Mouse (Mus musculus) NIH3T3 (cell line): ENCODE results near the gene Dnmt3l.
A peak's percentile ranks its signal among the peaks of the same experiment; 100 is the strongest.
"Not testable (repeated sequence)": the region's sequence is repeated elsewhere in the genome, so short reads cannot be mapped to it uniquely, and the experiment has no call there.

ENCODE experiments used
- DNase-seq: peaks from one replicate; pipeline ENCODE4 v3.0.0-alpha.2; 2012; ENCODE audit warnings: low read depth

The Dnmt3l gene

DNA sequence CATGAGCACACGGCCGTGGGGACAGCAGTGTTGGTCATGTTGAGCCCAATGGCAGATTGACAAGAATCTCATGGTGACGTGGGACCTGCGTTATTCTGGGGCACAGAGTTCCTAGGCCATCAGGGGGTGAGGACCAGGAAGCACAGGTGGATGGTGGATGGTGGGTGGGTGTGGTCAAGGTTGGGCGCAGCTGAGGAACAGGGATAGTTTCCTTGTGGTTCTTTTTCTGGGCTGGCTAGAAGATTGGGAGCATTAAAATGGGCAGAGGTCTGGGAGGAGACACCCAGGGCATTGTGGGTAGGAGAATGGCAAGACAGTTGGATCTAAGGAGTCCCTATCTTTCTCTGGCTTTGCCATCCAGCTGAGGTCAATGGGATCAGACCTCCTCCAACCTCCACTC is at the start of gene Dnmt3l:
Dnmt3l (plus strand) TSS at position 301 of the 400 bp plus-strand sequence.
- DNase-seq: no peak

DNA sequence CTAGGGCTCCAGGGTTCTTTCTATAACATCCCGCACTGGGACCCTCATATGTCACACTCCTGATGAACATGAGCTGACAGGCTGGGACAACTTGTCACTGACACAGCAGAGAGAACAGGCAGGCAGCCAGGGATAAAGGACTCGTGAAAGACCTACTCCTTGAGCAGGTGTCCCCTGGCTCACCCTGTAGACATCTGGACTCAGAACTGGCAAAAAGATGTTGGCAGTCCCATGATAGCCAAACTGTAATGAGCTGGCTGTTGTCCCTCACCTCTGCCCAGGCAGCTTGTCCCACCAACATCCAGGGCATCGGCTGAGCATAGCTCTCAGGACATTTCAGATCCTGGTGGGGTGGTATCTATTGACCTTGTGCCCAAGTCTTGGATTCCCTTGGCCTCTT is 46.1 kb upstream of the Dnmt3l start:
- DNase-seq: no peak

DNA sequence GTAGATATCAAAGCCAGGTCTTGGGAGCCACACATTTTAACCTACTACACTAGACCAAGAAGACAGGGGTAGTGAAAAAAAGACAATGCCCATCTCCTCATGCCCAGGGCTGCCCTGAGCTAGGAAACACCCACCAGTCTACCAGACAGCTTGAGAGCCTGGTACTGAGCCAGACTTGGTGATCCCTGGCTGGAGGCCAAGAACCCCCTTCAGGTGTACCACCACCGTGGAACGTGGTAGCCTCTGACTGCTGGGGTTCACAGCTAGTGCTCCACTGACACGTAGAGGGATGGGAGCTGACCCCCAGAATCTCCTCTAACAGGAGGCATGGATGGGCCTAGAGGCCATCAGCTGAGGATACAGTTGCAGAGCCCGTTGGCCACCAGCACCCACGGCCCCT is 41.5 kb upstream of the Dnmt3l start:
- no peak for DNase-seq

DNA sequence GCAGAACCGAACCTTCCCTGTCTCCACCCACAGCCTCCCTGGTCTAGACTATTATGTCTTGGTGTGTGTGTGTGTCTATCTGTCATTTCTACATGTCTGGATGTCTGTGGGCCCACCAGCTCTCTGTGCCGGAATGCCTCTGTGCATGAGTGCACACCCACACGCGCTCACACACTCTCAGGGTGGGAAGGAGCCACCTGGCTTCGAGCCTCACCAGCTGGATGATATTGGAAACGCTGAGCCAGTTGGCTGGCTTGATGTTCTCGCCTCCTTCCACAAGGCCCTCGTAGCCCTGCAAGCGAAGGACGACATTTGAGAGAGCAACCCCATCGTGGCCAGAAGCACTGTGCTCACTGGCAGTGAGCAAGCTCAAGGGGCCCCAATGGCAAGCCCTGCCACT is 40.0 kb upstream of the Dnmt3l start:
- no peak for DNase-seq

DNA sequence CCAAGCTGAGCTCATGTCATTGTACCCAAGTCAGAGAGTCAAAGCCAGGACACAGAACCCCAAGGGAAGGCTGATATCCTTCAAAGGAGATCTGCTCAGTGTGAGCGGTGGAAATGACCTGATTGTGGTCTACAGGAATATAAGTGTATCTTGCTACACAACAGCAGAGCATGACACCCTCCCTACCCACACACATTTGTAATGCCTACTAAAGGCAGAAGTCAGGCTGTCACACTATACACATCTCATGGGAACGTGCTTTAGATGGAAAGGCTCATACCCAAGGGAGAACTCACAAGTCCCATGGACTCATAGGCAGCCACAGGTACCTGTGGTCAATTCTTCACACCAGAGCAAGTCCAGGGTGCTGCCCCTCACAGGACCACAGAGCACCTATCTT is 39.4 kb upstream of the Dnmt3l start:
- DNase-seq: no peak

DNA sequence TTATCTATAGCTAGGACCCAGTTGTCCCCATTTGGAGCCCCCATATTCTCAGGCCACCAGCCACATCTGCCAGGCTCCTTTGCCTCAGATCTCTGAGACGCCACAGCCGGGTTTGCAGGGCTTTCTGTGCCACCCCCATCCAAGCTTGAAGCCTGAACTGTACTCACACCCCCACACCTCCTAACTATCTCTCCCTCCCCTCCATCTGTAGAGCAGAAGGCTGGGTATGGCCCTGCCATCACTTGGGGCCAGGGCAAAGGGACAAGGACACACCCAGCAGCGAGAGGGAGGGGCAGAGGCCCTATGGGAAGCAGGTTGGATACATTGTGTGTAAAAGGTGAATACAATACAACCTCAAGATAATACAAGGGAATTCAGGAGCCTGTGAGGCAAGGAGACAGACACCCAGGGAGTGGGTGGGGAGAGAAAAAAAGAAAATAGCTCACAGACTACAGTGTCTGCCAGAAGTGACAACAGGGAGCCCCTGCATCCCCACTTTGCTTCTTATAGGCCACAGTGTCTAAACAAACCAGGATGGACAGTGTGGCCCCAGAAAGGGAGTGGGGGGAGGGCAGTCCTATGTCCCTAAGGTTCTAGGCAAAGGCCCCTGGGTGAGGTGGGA is 37.2 kb upstream of the Dnmt3l start:
- no peak for DNase-seq

DNA sequence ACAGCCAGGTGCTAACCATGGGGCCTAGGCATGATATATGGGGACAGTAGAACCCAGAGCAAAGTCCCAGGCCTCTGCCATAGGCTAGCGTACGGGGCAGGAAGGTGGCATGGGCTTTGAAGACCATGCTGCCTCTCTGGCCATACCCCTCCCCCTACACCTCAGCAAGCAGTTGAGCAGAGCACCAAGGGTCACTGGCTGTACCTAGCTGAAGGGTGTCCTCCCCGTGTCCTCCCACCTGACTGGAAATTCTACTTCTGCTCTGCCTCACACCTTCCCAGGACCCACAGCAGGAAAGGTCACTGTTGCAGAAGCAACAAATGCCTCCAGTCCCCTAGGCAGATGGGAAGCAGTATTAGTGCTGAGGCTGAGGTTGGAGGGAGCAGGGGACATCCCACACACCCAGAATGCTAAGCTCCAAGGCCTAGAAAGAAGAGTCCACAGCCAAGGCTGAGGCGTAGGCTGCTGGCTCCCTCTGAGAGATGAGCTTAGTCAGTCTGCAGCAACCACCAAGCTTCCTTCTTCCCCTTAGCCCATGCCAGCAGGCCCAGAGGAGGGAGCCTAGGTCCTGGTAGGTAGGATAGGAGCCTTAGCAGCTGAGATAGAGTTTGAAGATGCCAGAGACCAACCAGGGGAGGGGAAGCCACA is 35.8 kb upstream of the Dnmt3l start:
- no peak for DNase-seq

DNA sequence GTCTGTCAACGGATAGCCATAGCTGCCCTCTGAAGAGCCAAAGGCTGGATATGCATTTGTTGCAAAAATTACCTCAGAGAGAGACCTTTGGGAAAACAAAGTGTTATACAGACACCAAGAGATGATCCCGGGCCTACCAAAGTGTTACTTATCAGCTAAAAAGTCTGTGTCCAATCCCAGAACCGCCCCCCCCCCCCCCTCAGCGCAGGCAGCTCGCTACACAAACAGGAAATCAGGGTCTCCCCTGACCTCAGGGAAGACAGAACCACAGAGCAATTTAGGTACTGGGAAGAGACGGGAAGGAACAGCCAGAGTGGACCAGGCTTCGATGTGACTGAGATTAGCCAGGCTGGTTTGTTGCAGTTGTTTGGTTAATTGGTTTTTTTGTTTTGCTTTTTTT is 34.5 kb upstream of the Dnmt3l start:
- DNase-seq: no peak

DNA sequence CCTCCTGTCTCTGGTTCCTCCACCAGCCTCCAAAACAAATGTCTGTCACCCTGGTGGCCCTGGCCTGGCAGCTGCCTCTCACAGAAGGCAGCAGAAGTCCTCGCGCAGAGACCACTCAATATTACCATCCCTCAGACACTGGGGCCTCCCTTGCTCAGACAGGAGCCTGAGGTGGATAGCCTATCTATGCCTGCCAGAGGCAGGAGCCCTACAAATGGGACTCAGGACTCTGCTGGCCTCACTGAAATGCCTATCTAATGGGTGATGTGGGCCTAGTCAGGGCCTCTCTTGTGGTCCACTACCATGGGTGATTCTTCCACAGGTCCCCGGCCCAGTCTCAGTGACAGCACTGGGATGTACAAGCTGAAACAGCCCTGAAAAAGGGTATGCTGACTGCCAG is 33.6 kb upstream of the Dnmt3l start:
- DNase-seq: no peak

DNA sequence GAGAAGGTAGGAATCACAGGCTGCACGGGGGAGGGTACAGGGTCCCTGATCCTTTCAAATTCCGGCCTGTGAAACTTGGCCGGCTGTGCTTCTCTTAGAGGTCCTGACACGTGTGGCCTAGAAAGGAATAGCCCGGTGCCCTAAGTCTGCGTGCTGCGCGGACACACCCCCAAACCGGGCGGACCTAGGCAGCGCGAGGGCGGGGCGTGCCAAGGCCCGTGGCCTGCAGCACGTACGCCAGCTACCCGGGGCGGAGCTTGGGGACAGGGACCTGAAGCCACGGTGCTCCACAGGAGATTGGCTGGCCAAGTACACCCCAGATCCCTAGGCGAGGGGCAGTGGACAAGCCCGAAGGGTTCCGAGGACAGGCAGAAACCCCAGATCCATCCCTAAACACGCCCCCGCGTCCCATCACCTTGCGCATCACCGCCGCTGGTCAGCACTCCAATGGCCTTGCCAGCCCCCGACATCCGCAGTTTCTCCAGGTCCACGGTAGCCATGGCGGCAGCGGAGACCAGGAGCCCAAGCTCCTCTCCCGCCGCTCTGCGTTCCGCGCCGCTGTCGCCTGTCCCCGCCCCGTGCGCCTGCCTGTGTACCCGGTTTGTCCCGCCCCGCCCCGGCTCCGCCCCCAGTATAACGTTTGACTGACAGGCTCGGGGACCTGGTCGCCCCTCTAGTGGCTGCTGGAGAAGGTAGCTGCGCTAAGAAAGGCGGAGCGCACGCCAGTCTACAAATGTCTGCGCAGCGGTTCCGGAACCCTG is 32.4 kb upstream of the Dnmt3l start:
- peak; percentile 95 for DNase-seq

DNA sequence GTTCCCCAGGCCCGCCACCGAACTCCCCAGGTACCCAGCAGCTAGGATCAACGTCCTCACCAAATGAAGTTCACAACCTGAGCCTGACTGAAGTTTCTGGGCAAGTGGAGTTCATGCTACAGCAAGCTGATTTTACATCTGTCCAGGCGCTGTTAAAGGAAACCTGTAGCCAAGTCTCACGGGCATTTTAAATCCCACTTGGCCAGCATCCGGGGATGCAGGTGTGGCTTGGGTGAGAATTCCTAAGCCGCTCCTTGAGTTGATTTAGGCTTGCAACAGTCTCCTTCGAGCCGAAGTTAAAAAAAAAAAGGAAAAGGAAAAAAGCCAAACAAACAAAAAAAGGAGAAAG is 31.8 kb upstream of the Dnmt3l start, which contains the start of gene Pfkl:
Pfkl (minus strand) TSS at position 139 of the 349 bp plus-strand sequence.
- no peak for DNase-seq

DNA sequence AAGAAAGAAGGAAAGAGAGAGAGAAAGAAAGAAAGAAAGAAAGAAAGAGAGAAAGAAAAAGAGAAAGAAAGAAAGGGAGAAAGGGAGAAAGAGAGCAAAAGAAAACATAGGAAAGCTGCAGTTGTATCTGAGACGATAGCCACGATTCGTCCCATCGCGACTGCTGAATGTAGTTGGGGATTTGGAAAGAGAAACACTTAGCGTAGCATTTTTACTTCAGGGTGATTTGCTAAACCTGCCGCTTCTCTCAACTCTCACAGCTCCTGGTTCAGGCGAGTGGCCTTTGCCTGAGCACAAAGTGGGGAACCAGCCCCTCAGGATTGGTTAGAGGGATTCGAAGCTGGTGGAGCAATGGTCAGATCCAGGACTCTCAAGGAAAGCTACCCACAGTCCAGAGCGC is 31.4 kb upstream of the Dnmt3l start:
- DNase-seq: peak; percentile 29

DNA sequence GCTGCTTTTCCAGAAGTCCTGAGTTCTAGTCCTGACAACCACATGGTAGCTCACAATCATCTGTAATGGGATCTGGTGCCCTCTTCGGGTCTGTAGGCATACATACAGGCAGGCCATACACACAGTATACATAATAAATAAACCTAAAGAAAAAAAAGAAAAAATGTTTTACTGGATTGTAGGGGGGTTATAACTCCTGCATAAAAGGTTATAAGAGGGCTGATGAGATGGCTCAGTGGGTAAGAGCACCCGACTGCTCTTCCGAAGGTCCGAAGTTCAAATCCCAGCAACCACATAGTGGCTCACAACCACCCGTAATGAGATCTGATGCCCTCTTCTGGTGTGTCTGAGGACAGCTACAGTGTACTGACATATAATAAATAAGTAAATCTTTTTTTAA is 30.6 kb upstream of the Dnmt3l start:
- DNase-seq: not testable (repeated sequence)

DNA sequence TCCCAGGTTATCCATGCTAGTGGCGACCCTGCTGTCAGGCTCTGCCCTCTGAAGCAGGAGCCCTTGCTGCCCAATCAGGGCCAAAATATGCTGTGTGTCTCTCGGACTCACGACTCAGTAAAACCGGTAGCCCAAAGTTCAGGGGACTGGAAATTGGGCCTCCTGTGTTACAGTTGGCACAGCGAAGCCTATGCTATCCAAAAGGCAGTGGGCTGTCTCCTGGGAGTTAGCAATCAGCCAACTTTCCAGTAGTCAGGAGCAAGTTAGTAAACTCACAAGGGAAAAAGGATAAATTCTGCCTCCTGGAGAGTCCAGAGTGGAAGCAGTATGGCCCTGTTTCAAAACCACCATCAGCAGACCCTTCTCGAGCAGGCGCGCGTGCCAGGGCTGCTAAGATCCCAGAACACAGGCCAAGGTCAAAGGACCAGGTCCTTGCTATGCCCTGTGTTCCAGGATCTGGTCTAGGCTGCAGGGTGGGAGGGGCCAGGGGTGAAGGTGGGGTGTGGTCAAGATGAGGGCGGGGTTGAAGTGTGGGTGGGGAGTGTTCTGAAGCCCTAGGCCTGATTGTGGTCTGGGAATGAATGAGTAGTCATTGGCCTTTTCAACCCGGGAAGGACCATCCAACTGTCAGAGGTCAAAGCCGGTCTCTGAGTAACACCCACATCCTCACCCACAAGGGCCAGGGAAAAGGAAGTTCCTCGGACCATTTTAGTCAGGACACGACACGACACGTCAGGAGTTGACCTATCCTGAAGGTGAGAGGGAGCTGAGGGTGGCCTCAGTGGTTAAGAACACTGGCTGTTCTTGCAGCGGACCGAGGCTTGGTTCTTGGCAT is 28.9 kb upstream of the Dnmt3l start:
- DNase-seq: no peak

DNA sequence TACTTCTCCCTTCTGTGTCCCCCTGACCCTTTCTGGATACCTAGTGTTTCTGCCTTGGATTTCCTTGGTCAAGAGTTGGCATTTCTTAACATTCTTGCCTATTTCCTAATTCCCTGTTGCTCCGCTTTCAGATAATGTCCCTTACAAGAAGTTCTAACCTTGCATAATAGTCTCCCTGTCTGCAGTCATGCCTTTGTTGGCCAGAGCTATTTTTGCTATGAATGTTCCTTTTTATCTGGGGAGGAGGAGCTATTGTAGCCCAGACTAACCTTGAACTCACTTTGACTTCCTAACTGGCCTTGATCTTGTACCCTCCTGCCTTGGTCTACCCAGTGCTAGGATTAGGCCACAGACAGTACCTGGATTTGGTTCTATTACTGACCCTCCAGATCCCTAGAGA is 26.3 kb upstream of the Dnmt3l start:
- no peak for DNase-seq

DNA sequence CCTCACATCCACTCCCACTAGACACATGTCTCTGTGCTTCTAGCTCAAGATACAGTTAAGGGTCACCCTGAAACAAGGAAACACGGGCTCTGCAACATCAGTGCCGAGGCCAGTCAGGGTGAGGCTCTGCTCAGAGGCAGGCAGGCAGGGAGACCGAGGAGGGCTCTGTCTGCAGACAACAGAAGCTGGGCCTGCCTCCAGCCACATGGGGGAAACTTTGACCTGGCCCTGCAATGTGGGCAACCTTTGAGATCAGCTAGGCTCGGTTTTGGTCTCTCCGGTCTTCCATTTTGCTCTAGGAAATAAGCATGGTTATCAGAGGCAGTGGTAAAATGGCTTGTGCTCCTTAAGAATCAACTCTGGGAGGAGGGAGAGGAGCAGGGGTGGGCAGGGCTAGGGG is 25.4 kb upstream of the Dnmt3l start:
- DNase-seq: no peak

DNA sequence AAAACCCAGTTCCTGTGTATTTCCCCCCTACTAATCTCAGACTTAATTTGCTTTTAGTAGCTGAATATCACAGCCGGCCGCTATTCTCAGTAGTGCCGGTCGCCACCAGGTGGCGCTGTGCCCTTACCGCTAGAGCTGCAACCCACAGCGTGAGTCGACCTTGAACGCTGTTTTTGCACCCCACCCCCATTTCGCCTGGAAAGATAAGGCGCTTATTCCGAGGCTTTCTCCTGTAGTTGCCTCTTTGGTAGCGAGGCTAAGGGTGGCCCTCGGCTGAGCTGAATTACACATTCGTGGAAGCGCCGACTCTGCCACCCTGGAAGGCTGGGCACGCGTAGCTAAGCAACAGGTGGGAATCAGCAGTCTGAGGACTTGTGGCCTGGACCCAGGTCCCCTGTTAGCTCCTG is 22.9 kb upstream of the Dnmt3l start:
- peak; percentile 94 for DNase-seq

DNA sequence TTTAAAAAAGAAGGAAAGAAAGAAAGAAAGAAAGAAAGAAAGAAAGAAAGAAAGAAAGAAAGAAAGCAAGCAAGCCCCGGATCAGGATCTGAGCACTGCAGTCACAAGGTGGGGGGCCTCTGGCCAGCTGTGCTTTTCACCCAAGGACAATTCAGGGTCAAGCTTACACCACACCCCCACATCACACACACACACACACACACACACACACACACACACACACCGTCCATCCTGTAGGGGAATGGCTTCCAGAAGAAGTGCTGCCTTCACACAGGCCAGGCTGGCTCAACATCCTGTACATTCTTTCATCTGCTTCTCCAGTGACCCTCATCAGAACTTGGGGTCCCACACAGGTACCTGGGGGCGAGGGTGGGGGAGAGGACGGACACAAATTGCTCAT is 22.5 kb upstream of the Dnmt3l start:
- DNase-seq: no peak

DNA sequence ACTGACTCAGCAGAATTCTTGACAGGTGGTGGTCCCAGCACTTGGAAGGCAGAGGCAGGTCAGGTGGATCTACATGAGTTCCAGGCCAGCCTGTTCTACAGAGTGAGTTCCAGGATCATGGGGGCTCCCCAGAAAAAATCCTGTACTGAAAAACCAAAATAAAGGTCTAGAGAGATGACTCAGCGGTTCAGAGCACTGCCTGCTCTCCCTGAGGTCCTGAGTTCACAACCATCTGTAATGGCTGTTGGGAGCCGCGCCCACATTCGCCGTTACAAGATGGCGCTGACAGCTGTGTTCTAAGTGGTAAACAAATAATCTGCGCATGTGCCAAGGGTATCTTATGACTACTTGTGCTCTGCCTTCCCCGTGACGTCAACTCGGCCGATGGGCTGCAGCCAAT is 21.8 kb upstream of the Dnmt3l start:
- DNase-seq: peak; percentile 44

DNA sequence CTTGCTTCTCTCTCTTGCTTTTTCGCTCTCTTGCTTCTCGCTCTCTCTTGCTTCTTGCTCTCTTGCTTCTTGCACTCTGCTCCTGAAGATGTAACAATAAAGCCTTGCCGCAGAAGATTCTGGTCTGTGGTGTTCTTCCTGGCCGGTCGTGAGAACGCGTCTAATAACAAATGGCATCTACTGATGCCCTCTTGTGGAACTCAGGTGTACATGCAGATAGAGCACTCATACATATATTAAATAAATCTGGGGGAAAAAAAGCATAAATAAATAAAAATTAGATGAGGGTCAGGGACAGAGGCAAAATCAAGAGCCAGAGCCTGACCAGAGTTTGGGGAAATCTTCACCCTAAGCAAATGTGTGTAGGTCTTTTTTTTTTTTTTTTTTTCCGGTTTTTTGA is 16.3 kb upstream of the Dnmt3l start:
- DNase-seq: peak; percentile 34

DNA sequence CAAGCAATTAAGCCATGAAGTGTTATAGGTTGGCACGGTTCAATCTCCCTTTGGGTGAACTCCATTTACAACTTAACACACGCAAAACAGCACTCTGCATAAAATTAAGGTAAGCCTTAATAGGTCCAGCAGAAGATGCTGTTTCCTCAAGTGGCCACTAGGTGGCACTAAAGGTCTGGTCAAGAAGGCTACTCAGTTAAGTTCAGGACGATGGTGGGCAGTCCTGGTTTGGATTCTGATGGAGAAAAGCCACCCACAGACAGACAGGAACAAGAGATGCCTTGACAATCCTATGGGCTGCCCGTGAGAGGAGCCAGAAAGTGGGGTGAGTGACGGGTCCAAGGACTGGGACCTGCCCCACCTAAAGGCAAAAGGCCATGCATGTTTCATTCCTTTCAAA is 13.6 kb upstream of the Dnmt3l start:
- peak; percentile 93 for DNase-seq

DNA sequence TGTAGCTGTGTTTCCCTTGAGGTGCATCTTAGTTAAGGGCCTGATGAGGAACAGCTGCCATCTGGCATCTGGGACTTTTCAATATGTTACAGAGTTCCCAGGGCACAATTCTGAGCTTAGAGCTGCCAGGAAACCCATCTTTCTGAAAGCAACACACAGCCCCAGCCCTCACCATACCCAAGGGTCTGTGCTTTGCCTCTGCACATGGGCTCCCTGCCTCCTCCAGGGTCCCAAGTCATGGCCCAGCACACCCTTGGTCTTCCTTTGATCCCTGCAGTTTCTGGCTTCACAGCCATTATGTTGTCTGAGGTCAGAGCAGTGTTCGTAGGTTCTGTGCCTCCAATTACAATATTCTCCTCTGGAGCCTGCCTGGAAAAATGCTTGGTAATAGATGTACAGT is 12.7 kb upstream of the Dnmt3l start:
- DNase-seq: no peak

DNA sequence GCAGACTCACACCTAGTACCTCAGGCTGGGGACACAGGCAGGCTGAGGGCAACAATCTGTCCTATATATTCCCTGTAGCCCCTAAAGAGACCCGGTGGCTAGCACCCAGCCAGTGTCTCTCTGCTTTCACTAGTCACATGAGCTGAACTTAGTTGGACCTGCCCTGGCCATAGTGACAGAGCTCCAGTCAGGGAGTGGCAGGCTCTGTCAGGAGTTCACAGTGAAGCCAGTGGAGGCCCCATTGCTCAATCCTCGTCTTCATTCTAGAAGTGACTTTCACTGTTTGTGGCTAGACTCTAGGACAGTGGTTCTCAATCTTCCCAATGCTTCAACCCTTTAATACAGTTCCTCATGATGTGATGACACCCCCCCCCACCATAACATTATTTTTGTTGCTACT is 9.8 kb upstream of the Dnmt3l start:
- DNase-seq: no peak
